Mouse (Mus musculus): ENCODE data around the gene Fos.

Gene Fos

DNA sequence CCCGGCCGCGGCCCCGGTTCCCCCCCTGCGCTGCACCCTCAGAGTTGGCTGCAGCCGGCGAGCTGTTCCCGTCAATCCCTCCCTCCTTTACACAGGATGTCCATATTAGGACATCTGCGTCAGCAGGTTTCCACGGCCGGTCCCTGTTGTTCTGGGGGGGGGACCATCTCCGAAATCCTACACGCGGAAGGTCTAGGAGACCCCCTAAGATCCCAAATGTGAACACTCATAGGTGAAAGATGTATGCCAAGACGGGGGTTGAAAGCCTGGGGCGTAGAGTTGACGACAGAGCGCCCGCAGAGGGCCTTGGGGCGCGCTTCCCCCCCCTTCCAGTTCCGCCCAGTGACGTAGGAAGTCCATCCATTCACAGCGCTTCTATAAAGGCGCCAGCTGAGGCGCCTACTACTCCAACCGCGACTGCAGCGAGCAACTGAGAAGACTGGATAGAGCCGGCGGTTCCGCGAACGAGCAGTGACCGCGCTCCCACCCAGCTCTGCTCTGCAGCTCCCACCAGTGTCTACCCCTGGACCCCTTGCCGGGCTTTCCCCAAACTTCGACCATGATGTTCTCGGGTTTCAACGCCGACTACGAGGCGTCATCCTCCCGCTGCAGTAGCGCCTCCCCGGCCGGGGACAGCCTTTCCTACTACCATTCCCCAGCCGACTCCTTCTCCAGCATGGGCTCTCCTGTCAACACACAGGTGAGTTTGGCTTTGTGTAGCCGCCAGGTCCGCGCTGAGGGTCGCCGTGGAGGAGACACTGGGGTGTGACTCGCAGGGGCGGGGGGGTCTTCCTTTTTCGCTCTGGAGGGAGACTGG is at the start of gene Fos:
Gene Fos (plus strand): TSS at position 410 of the 817 bp plus-strand sequence.
- DNase-seq (ENCODE audit: low read depth, low spot score), result peak; percentile 87

DNA sequence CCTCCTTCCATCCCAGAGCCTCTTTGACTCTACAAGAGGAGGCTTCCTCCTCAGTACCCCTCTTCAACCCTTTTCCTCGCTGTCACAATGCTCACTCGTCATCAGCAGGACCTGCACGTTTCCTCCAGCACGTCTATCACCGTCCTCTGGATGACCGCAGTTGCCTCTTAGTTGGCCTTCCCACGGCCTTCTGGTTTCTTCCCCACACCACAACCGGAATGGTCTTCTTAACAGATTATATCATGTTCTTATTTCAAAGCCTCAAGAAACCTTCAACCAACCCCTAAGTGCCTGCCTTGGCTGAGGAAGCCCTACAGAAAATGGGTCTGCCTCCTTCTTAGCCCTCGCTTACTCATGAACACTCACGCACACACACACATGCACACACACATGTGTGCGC is 48.0 kb upstream of the Fos start:
- DNase-seq (ENCODE audit: low read depth, low spot score), result no peak

DNA sequence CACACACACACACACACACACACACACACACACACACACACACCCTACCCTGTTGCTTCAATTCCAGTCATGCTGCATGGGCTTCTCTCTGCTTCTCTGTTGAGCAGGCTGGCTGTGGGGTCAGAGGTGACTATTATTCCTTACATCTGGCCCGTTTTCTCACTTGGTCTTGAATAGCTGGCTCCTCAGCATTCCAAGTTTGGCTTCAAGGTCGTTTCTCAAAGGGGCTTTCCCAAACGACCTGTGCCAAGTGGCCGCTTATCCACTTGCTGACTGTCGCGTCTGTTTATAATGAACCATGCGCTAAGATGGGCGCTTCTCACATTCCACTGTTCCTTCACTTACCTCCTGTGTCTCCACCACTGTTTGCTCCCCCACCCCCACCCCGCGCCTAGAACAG is 47.6 kb upstream of the Fos start:
- DNase-seq (ENCODE audit: low read depth, low spot score), result no peak

DNA sequence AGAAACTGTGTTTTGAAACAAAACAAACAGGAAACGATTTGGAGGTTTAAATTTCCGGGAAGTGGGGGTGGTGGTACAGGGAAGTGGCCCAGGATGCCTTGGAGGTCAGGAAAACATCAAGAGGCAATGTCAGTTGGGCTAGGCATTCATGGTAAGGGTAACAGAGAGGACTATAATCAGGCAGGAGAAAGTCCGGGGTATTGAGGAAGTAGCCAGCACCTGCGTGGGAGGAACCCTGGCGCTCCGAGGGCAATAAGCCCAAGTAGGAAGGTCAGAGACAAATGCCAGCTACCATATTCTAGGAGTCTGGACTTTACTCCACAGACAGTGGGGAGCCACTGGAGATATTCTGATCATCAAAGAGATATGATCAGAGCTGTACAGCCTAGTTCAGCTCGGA is 45.9 kb upstream of the Fos start:
- DNase-seq (ENCODE audit: low read depth, low spot score), result no peak

DNA sequence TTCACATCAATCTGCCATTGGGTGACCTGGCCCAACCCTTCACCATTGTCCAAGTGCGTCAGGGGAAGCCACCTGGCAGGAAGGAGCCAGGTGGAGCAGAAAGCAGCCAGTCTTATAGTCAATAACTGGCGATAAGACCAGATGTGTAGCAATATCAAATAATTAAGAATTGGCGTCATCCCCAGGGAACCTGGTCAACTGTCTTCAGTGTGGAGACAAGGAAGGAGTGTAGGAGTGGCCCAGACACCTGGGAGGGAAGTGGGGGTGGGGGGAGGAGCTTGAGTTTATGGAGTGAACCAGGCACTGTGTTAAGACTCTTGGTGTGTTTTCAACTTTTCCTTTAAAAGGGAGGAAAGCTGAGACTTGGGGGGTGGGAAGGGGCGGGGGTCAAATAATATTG is 43.7 kb upstream of the Fos start:
- no peak for DNase-seq (ENCODE audit: low read depth, low spot score)

DNA sequence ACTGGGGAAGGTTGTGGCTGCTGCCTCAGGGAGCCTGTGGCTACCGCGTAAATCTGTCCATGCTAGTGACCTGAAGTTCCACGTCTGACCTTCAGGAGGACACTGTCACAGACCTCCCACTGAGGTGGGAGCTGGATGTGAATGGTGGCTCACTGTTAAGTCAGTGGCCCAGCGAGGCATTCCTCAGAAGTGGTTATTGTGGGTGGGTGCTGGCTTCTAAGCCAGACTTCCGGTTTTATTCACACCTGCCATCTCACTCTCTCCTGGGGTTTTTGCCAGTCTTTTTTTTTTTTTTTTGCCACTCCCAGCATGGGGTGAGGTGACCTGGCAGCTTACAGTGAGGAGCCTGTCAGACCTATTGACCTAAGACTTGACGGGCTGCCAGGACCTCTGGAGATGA is 43.3 kb upstream of the Fos start:
- DNase-seq (ENCODE audit: low read depth, low spot score), result no peak

DNA sequence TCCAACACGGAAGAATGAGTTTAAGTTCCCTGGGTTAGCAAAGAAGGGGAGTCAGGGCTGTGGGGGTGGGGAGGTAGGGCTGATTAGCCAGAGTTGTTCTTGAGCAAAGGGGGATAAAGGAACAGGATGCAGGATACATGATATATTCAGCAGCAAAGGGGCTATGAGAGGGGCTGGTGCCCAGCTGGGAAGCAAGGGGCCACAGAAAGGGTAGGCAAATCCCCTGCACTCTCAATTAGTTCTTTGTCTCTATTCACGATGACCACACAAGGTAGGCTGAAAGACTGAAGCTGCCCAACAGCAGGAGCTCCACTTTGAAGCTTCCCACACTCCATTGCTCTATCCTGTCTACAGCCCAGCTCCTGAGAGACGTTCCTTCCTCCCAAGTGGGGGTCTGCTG is 39.8 kb upstream of the Fos start:
- no peak for DNase-seq (ENCODE audit: low read depth, low spot score)

DNA sequence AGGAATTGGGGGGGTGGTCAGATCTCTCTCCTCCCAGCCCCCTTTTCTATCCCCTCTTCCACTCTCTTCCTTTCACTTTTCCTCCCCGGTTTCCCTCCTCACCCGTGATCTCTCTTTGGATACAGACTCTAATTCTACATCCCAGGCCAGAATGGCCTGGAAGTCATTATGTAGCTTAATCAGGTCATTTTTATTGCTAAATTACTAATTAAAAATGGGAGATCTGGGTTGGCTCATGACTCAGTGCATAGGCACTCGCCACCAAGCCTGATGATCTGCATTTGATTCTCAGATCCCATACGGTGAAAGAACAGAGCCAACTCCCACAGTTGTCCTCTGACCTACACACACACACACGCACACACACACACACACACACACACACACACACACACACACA is 39.2 kb upstream of the Fos start:
- DNase-seq (ENCODE audit: low read depth, low spot score), result no peak

DNA sequence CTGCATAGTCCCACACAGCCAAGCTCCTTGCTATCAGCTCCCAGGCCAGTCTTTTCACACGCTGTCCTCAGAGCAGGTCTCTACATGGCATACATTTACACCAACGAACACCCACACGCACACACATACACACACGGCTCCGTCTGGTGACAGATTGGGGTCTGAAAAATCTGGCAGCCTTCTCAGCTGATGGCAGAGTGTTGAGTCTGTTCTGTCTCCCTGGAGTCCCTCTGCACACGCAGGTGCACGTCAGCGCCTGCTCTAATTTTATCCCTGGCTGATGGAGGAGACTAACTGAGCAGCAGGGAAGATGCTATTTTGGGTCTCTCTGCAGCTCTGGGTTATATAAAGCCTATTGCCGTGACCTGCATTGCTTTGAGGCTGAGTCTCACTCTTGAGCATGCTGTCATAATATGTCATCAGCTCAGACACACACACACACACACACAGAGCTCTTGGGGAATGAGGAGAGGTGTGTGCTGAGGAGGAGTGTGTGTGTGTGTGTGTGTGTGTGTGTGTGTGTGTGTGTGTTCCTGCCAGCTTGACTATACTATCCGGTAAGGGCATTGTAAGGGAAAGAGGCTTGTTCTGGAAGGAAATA is 37.6 kb upstream of the Fos start:
- DNase-seq (ENCODE audit: low read depth, low spot score), result peak; percentile 39

DNA sequence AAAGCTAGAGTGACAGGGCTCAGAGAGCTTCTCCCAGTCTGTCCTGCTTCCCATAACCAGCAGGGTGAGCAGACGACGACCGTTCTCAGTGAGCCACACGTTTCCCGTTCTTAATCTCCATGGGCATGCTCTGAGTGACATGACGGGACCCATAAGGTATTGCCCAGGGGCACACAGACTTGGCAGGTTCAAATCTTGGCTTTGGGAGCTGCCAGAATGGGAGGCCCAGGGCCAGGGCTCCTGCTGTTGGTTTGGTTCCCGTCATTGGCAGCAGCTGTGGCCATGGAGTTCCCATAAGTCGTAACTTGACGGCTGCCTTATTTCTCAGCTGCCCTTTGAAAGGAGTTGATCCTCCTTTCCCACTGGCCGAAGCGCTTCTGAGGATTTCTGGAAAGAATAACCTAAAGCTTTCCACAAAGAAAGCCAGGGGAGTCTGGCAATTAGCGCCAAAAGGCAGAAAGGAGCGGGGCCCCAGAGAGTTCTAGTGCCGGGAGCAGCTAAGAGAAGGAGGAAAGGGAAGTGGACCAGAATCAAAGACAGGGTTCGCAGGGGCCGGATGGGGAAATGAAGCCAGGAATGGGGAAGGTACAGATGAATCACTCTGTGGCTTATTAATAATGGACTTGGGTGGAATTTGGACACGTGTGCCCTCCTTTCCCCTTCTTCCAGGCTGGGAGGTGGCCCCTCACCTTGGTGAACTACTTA is 36.4 kb upstream of the Fos start:
- no peak for DNase-seq (ENCODE audit: low read depth, low spot score)

DNA sequence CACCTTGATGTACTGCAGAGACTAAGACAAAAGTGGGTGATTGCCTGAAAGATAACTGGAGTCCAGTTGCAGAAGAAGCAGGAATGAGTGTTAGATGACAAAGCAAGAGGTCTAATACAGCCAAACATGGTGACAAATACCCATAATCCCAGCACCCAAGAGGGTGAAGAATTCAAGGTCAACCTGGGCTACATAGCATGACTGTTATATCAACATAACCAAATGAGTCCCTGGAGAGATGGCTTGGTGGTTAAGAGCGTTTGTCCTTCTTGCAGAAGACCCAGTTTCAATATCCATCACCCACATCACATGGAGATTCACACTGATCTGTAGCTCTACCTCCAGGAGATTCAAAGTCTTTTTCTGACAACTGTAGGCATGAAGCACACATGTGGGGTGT is 30.2 kb upstream of the Fos start:
- no peak for DNase-seq (ENCODE audit: low read depth, low spot score)

DNA sequence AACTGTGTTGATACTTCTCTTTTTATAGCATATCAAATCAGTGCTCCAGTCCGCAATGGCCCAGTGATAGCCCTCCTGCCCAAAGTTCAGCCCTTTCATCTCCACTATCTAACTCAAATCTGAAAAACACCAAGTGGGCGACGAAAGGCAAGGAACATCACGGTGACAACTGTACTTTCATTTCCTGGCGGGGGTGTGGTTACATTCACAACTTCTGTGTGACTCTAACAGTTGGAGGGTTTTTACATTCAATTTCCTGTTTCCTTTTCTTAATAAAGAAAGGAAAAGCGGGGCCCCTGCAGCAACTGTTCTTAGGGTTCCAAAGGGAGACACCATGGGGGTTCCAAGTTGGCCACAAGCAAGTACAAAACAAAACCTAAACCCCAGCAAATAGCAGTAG is 29.0 kb upstream of the Fos start:
- DNase-seq (ENCODE audit: low read depth, low spot score), result no peak

DNA sequence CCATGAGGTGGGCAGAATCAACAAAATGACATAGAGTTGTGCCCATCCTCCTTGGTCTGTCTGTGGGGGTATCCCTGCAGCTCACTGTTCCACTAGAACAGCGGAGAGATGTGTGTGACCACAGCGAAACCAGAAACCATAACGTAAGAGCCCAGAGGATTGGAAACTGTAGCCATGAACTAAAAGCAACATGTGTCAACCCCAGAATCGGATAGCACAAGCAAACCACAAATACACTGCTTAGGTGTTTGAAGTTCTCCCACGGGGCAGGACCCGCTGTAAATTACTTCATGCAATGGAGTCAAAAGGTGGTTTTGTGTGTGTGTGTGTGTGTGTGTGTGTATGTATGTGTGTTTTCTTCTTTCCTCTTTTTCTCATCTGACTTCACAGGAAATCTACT is 26.7 kb upstream of the Fos start:
- DNase-seq (ENCODE audit: low read depth, low spot score), result no peak

DNA sequence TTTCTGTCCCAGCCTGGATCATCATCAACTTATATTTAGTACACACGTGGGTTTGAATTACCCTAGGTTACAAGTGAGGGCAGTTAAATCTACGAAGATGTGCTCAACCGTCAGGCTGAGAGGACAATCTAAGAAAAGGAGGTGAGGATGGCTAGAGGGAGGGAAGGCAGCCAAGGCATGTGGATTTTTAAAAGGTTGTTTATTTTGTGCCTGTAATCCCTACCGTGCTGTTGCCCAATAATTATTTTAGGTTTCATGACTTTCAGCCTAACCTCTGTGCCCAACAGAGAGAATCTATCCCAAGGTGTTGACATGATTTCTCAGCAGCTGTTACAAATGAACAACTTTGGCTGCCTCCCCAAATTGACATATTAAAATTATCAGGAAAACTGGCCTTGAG is 26.2 kb upstream of the Fos start:
- DNase-seq (ENCODE audit: low read depth, low spot score), result no peak

DNA sequence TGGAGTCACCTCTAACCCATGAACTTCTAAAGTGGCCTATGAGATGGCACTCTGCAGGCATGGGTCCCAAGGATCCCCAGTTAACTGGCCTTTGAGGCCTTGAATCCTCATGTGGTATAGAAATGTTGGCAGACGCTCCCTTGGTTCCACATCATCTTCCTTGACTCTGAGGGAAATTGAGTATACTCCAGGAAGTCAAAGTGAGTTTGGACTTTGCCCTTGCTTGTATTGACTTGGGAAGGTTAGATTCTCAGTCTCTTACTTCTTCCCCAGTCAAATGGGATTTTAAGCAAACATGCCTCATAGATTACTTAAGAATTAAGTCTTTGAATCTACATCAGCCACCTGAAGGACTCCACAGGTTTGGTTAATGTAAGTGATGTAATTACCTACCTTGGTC is 24.2 kb upstream of the Fos start:
- no peak for DNase-seq (ENCODE audit: low read depth, low spot score)

DNA sequence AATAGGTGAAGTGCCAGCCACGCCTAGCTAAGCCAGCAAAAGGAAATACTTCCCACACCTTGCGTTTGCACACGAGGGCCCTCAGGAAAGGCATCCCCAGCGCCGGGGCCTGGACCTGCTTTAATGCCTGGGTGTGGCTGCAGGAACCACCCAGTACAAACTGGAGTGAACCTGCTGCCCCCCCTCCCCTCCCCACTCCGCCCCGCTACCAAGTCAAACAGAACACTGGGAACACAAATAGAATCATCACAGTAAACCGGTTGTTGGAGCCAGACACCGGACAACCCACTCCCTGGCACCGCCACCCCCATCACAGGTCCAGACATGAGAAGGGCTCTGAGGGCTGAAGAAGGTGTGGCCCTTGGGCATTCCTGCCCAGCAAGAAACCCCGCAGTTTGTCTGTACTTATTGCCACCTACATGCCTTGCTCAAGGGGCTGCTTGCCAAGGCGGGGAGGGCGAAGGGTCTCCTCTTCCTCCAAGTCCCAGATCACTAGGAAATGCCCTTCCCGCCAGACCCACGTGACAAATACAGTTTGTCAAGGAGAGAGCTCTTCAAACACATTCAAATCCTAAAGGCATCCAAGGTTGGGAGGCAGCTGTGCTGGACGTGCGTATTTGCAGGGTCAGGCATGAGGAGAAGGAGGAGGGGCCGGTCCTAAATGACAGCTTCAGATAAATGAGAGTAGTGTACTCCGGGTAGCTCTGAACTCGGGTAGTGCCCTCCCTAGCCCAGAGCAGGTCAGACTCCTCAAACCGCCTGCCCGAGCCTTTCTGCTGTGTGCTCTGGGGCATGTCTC is 21.8 kb upstream of the Fos start:
- no peak for DNase-seq (ENCODE audit: low read depth, low spot score)

DNA sequence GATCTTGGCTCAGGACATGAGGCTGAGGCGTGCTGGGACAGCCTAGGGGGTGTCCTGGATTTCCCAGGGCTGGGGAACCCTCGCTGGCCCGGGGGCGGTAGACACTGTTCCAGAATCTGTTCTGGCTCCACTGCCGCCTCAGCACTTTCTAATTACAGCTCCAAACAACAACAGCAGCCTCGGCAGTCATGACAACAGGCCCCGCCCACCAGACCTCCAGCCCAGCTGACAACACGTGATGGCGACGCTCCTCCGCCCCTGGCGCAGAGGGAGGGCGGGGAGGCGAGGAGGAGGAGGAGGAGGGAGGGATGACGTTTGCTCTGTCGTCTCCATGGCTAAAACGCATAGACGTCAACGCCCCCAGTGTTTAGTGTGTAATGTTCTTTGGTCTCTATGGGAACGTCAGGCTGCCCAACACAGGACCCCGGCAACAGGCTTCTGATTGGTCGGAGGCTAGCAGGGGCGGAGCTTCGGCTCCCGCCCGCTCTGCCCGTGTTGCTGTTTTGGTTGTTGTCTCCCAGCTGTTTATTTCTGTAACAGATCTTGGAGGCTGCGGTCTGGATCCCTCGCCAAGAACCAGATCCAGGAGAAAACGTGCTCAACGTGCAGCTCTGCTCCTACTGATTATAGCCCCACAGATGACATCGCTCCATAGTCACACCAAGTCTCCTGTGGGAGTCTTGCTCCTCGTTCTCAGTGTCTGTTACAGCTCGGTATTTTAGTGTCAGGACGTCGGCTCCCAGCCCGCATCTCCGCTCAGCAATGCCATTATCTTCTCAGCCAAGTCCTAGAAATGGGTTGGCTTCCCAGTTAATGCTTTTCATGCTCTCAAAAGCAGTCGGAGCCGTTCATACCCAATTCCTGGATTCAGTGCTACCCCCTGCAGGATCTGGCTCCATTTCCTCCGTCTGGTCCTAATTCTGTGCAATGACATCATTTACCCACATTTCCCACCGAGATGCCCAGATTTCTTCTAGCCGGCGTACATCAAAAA is 18.3 kb upstream of the Fos start:
- peak; percentile 95 for DNase-seq (ENCODE audit: low read depth, low spot score)

DNA sequence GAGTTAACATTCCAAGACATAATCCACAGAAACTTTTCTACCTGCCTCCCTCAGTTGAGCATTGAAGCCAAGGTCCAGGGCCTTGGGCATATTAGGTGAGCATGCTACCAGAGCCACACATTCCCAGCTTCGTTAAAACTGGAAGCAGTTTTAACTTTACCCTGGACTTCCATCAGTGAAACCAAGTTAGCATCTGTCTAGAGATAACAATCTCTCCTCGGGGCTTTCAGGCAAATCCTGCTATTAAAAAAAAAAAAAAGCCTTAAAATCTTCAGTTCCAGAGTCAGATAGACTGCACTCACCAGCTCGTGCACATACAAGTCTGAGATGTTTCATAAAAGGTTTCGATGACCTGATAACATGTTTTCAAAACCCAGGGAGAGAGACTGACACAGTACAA is 17.4 kb upstream of the Fos start:
- DNase-seq (ENCODE audit: low read depth, low spot score), result no peak

DNA sequence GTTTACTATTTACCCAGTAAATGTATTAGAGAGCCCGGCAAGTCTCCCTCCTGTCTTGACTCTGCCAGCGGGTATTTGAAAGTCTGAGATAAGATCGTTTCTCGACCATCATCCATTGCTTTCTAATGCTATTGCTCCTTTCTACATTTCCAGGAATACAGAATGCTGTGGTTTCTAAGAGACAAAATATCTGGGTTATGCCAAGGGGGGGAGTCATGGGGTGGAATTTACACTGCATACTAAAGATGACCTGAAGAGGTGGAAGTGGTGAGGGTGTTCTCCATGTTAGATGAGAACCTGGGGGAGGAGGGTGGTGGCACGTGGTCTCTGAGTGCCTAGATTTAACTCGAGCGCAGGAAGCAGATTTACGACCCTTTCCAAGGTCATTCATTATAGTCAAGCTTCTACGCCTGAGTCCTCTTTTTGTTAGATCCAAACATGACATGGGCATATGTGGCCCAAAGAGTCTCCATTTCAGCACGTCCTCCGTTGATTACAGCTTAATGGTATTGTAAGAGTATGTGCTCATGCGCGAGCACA is 16.7 kb upstream of the Fos start:
- DNase-seq (ENCODE audit: low read depth, low spot score), result no peak

DNA sequence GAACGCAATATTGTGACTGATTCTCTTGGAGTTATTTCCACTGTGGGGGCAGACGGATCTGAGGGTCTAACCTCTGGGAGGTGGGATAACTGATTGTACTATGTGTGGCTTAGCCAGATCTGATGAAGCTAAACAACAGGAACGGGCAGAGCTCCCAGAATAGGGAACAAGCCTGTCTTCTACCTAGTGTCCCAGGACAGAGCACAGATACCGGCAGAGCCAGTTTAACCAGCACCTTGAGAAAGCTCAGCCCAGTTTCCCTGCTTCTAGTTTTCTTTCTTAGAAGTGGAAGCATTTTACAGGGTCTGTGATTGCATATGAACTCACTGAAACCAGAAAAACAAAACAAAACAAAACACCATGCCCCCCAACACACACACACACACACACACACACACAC is 13.9 kb upstream of the Fos start:
- DNase-seq (ENCODE audit: low read depth, low spot score), result no peak
